Mouse (Mus musculus): ENCODE measurements around the gene Ncmap. TPM values are rescaled to one million over a fixed set of nuclear protein-coding genes. Genes with fewer than 3 reads are reported as not detected.

Gene Ncmap
- 1.6 and 1.7 TPM in 2 replicates for polyA plus RNA-seq (2015; fragmentation: Nextera tagmentation; extraction: Ambion mirVana)

DNA sequence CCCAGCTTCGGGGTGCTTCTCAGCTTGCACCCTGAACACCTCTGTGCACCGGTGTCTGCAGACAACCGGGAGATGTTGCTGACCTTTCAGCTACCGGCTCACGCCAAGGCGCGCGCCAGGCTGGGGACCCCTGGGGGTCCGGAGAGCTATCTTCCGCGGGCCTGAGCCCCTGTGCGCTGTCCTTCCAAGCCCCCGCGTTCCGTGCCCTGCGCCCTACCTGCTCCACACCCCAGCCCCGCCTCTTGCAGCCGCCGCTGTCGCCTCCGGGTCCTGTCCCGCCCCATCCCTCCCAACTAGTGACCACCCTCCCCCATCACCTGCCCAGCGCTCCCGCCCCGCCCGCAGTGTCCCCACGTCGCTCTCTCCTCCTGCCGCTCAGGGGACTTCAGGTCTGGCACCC lies at the start of gene Ncmap:
TSS of gene Ncmap (minus strand) at position 237 of the 400 bp plus-strand sequence.
- Histone ChIP-seq H3K9me3 (no peaks in the 10 kb centered on the region), H3K27me3 (peaks cover 62% of the 10 kb centered on the region), H3K9ac (peak within 1 kb of the TSS; percentile 55), H3K27ac (replicated peaks) (no peak within 1 kb of the TSS), H3K4me2 (peak within 1 kb of the TSS; percentile 60), H3K36me3 (no peaks in the 10 kb centered on the region), H3K4me3 (peak within 1 kb of the TSS; percentile 36), H3K4me1 (replicated peaks) (peaks cover 12% of the 10 kb centered on the region)
- no peak for ATAC-seq (ENCODE audit: low read depth)
- WGBS: under 1% methylated on average over 23 of the region's 29 CpGs

- Histone ChIP-seq H3K9ac (no peak overlapping the region), H3K9me3 (no peaks in the 10 kb centered on the region), H3K4me3 (no peak overlapping the region), H3K36me3 (no peaks in the 10 kb centered on the region), H3K27ac (replicated peaks) (no peak overlapping the region), H3K4me1 (replicated peaks) (peaks cover 3% of the 10 kb centered on the region; the same call in 1 of the 2 replicates), H3K27me3 (no peaks in the 10 kb centered on the region), H3K4me2 (no peak overlapping the region)
- 70% methylated on average over 5 of the region's 5 CpGs for WGBS
- ATAC-seq (ENCODE audit: low read depth): no peak
Measured at GRCm38 (mm10) chr4:135442473-135442872, 44.4 kb upstream of the Ncmap start.

- Histone ChIP-seq H3K9ac (no peak overlapping the region), H3K4me2 (no peak overlapping the region), H3K4me3 (no peak overlapping the region), H3K36me3 (no peaks in the 10 kb centered on the region), H3K27ac (replicated peaks) (no peak overlapping the region), H3K4me1 (replicated peaks) (peaks cover 3% of the 10 kb centered on the region; the same call in 1 of the 2 replicates), H3K27me3 (no peaks in the 10 kb centered on the region), H3K9me3 (no peaks in the 10 kb centered on the region)
- no peak for ATAC-seq (ENCODE audit: low read depth)
- WGBS: 66% methylated on average over 9 of the region's 9 CpGs
Measured at GRCm38 (mm10) chr4:135439904-135440522, 42.0 kb upstream of the Ncmap start.

- H3K9ac ChIP-seq: 0 out of 2 replicates have a peak overlapping the region, but pooled peaks have one; percentile 17
- no peaks in the 10 kb centered on the region for H3K27me3 ChIP-seq
- H3K27ac ChIP-seq (replicated peaks): no peak overlapping the region
- no peaks in the 10 kb centered on the region for H3K9me3 ChIP-seq
- peaks cover 11% of the 10 kb centered on the region for H3K4me1 ChIP-seq (replicated peaks)
- 3% methylated on average over 15 of the region's 15 CpGs for WGBS
- H3K4me2 ChIP-seq: peak overlapping the region; percentile 40
- no peak overlapping the region for H3K4me3 ChIP-seq
- no peaks in the 10 kb centered on the region for H3K36me3 ChIP-seq
- ATAC-seq (ENCODE audit: low read depth): 0 out of 2 replicates have a peak, but pooled peaks have one; percentile 49
Measured at GRCm38 (mm10) chr4:135439188-135439647, 41.2 kb upstream of the Ncmap start.

- no peak for ATAC-seq (ENCODE audit: low read depth)
- Histone ChIP-seq H3K9ac (no peak overlapping the region), H3K9me3 (no peaks in the 10 kb centered on the region), H3K27me3 (no peaks in the 10 kb centered on the region), H3K4me1 (replicated peaks) (peaks cover 15% of the 10 kb centered on the region), H3K4me2 (no peak overlapping the region), H3K27ac (replicated peaks) (no peak overlapping the region), H3K36me3 (no peaks in the 10 kb centered on the region), H3K4me3 (no peak overlapping the region)
Measured at GRCm38 (mm10) chr4:135437924-135438323, 39.9 kb upstream of the Ncmap start.

DNA sequence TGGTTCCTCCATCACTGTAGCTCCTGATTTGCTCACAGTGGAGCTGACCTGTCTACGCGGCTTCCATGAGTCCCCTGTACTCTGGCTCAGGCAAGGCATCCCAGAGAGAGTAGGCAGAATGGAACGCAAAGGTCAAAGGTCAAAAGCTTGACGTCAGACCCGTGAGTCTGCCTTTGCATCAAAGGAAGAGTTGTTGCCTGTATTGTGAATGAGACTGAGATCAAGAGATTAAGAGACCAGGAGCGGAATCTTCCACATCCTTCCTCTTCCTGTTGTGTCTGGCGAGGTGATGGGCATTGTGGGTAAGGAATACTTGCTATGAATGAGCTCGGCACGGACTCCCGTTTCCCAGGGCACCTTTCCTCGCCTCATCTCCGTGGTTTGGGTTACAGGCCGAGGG lies 38.3 kb upstream of the Ncmap start:
- no peak for ATAC-seq (ENCODE audit: low read depth)
- Histone ChIP-seq H3K9ac (no peak overlapping the region), H3K9me3 (no peaks in the 10 kb centered on the region), H3K4me2 (no peak overlapping the region), H3K4me1 (replicated peaks) (peaks cover 24% of the 10 kb centered on the region), H3K4me3 (no peak overlapping the region), H3K27me3 (no peaks in the 10 kb centered on the region; the same call in 1 of the 2 replicates), H3K36me3 (no peaks in the 10 kb centered on the region), H3K27ac (replicated peaks) (0 out of 2 replicates have a peak overlapping the region, but pooled peaks have one; percentile 46)
- 54% methylated on average over 13 of the region's 13 CpGs for WGBS

DNA sequence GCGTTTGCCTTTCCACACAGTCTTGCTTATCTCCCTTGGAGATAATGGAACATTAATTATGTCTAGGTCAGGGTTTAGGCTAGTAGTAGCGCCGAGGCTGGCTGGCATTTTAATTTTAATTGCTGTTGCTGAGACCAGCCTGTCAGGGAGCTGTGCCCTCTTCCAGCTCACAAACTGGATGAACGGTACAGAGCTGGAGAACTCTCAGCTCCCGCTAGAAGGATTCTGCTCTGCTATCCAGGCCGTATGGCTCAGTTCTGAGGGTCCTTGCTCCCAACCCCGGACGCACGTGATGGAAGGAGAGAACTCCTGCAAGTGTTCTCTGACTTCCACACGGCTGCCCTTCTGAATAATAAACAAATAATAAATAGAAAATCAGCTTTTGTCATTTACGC lies 36.4 kb upstream of the Ncmap start:
- Histone ChIP-seq H3K4me1 (replicated peaks) (peaks cover 24% of the 10 kb centered on the region), H3K27ac (replicated peaks) (peak overlapping the region; percentile 78), H3K4me2 (peak overlapping the region; percentile 77), H3K9me3 (no peaks in the 10 kb centered on the region), H3K4me3 (peak overlapping the region; percentile 76), H3K9ac (peak overlapping the region; percentile 92), H3K36me3 (no peaks in the 10 kb centered on the region), H3K27me3 (no peaks in the 10 kb centered on the region; the same call in 1 of the 2 replicates)
- peak; percentile 15 for ATAC-seq (ENCODE audit: low read depth)
- WGBS: 21% methylated on average over 11 of the region's 11 CpGs

DNA sequence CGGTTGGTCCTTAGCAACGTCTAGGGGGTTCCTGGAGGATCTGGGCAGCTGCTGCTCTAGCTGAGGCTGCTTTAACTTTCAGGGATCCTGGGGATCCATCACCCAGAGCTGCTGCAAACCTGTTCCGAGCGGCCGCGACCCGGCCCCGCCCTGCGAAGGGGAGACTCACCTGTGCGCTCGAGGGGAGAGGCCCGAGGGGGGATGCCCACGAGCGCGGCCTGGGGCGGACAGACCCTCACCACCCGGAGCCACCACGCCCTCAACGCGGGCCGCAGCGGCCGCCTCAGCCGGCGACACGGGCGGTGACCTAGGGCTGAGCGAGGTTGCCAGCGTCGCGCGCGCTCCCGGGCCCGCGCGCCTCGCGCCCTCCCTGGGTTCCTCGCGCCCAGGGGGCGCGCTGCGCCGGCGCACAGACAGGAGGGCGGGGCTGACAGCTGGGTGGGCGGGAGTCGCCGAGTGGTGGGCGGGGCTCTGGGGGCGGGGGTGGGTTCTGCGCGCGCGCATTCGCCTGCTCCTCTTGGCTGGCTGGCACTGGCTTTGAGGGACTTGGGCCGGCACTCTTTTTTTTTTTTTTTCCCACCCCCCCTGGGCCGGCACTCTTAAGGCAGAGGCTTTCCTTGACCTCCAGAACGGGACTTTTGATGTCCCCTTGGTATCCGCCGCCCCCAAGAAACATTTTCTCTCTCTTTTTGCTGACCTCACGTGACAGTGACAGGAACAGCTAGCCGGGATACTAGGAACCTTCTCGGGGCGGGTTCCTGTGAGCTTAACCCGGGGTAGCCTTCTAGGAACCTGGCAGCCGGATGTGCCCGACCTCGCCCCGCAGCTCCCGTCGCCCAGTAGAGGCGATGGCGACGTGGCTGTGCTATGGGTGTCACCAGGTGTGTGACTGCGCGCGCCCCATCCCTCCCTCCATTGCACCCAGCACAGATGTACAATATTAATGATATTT lies 35.7 kb upstream of the Ncmap start, which contains the start of gene Rcan3:
TSS of gene Rcan3 (minus strand) at position 411 of the 952 bp plus-strand sequence.
- under 1% methylated on average over 75 of the region's 79 CpGs for WGBS
- H3K27me3 ChIP-seq: no peaks in the 10 kb centered on the region; the same call in 1 of the 2 replicates
- peak within 1 kb of the TSS; percentile 78 for H3K27ac ChIP-seq (replicated peaks)
- peaks cover 21% of the 10 kb centered on the region for H3K4me1 ChIP-seq (replicated peaks)
- H3K36me3 ChIP-seq: no peaks in the 10 kb centered on the region
- no peaks in the 10 kb centered on the region for H3K9me3 ChIP-seq
- peak; percentile 83 for ATAC-seq (ENCODE audit: low read depth)
- peak within 1 kb of the TSS; percentile 92 for H3K9ac ChIP-seq
- H3K4me3 ChIP-seq: peak within 1 kb of the TSS; percentile 76
- peak within 1 kb of the TSS; percentile 77 for H3K4me2 ChIP-seq

DNA sequence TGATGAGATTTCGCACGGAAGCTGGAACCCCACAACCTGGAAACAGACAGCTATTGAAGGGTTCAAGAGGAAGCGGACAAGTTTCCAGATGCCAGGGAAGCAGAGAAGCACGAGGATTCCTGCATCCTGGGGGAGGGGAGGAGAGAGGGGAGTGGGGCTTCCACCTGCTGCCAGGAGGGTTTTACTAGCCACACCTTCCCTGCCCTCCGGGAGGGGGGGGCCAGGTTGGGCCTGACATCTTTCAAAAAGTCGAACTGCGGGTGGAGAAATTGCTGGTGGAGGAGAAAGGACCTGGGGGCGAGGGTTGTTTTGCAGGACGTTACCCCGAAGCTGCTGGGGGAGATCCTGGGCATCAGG lies 35.0 kb upstream of the Ncmap start:
- Histone ChIP-seq H3K9me3 (no peaks in the 10 kb centered on the region), H3K4me2 (peak overlapping the region; percentile 77), H3K27ac (replicated peaks) (peak overlapping the region; percentile 62; the same call in 1 of the 2 replicates), H3K4me3 (peak overlapping the region; percentile 76), H3K27me3 (no peaks in the 10 kb centered on the region; the same call in 1 of the 2 replicates), H3K36me3 (no peaks in the 10 kb centered on the region), H3K9ac (peak overlapping the region; percentile 92), H3K4me1 (replicated peaks) (peaks cover 21% of the 10 kb centered on the region)
- ATAC-seq (ENCODE audit: low read depth): peak; percentile 25; the same call in 1 of the 2 replicates
- WGBS: 6% methylated on average over 10 of the region's 10 CpGs

DNA sequence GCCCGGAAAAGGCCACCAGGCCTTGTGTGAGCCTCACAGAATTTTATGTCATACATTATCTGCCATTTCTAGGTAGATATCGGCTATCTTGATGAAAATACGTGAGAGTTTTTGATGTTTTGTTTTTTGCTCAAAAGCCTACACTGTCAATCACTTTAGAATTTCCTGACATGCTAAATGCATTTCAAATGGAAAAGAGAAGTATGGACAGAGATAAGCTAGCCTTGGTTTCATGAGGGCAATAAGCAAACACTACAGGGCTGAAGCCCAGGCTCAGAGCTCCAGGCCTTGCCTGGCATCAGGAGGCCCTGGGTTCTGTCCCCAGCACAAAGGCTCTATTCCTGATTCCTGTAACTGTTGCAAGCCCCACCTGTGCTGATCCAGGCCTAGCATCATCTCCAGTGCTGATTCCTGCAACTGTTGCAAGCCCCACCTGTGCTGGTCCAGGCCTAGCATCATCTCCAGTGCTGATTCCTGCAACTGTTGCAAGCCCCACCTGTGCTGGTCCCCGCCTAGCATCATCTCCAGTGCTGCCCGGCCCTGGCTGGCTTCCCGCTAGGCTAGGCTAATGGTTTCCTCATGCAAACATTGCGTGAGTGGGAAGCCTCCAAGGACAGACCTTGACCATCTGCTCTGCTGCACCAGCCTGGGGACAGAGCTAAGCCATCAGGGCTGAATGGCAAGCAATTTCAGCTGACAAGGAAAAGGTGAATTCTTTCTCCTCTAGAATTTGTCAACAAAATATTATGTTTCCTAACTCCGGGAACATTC lies 32.1 kb upstream of the Ncmap start:
- no peak overlapping the region for H3K4me3 ChIP-seq
- H3K4me1 ChIP-seq (replicated peaks): peaks cover 21% of the 10 kb centered on the region
- no peak overlapping the region for H3K4me2 ChIP-seq
- H3K27ac ChIP-seq (replicated peaks): no peak overlapping the region
- H3K36me3 ChIP-seq: no peaks in the 10 kb centered on the region
- H3K9me3 ChIP-seq: no peaks in the 10 kb centered on the region
- 86% methylated on average over 8 of the region's 8 CpGs for WGBS
- no peak overlapping the region for H3K9ac ChIP-seq
- ATAC-seq (ENCODE audit: low read depth): no peak
- no peaks in the 10 kb centered on the region; the same call in 1 of the 2 replicates for H3K27me3 ChIP-seq

DNA sequence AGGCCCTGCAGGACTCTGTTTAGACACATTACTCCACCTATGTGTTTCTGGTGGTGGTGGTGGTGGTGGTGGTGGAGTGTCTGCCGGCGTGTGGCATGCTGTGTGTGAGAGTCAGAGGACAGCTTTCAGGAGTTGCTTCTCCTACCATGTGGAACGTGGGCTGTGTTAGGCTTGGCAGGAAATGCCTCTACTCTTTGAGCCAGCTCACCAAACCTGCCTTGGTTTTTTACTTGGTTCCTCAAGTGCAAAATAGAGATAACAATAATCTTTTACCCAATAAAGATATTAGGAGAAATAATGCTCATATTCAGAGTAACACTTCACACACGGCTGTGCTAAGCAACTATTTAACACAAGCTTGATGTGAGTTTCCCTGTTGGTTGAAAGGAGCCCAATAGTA lies 31.4 kb upstream of the Ncmap start:
- Histone ChIP-seq H3K36me3 (no peaks in the 10 kb centered on the region), H3K4me1 (replicated peaks) (peaks cover 15% of the 10 kb centered on the region), H3K4me3 (no peak overlapping the region), H3K4me2 (no peak overlapping the region), H3K9ac (no peak overlapping the region), H3K27me3 (no peaks in the 10 kb centered on the region; the same call in 1 of the 2 replicates), H3K9me3 (no peaks in the 10 kb centered on the region), H3K27ac (replicated peaks) (no peak overlapping the region)
- no peak for ATAC-seq (ENCODE audit: low read depth)
- WGBS: 92% methylated on average over 4 of the region's 4 CpGs

Measured in neural tube, embryonic 13.5 days (tissue).